Mouse (Mus musculus) large intestine, adult 2 months (tissue): ENCODE results near the gene Dglucy. TPM values are rescaled to one million over a fixed set of nuclear protein-coding genes. Genes with fewer than 3 reads are reported as not detected.

Source experiments
- polyA plus RNA-seq: library from polyadenylated mRNA; depleted of rRNA; stranded (reverse); fragments of >200 nt; gene quantifications from 2 replicates; pipeline ENCODE4 v1.2.3, GENCODE M21; 2012; rRNA removed

Gene Dglucy
- polyA plus RNA-seq, 1 experiment, result 14.5 TPM

Other genes starting within 250 kb of the Dglucy start
- gene Rps6ka5, start 52.1 kb upstream of the Dglucy start, polyA plus RNA-seq, result 0.67 and 1.2 TPM in 2 replicates
- 3.0 and 4.3 TPM in 2 replicates for gene Gpr68, start 129.1 kb downstream of the Dglucy start, polyA plus RNA-seq
- 8.3 and 13.7 TPM in 2 replicates for gene Ccdc88c, start 250.0 kb downstream of the Dglucy start, polyA plus RNA-seq